Mouse (Mus musculus) G1E (cell line): ENCODE data around the gene Rhbg.

Experiments used
- CTCF ChIP-seq: IDR thresholded peaks from 2 replicates; pipeline ENCODE4 v1.5.1; 2012; ENCODE audit warnings: low read depth, low read length, inconsistent platforms, mixed read lengths
- GATA1 ChIP-seq: IDR thresholded peaks from 2 replicates; pipeline ENCODE4 v1.6.1; 2012; ENCODE audit warnings: borderline replicate concordance, low read length, inconsistent platforms, mixed read lengths
- GATA2 ChIP-seq: IDR thresholded peaks from 2 replicates; pipeline ENCODE4 v1.6.1; 2012; ENCODE audit warnings: low read depth, low read length, inconsistent platforms, borderline replicate concordance
- POLR2AphosphoS5 ChIP-seq: IDR thresholded peaks from 2 replicates; pipeline ENCODE4 v1.6.1; 2012; ENCODE audit warnings: low read depth, low read length, inconsistent platforms; ENCODE audit not compliant: insufficient replicate concordance
- TAL1 ChIP-seq: conservative IDR thresholded peaks from 2 replicates; pipeline ENCODE4 v1.6.1; 2012; ENCODE audit warnings: low read depth, low read length, inconsistent platforms, mixed read lengths

- TF ChIP-seq CTCF (no peak), TAL1 (no peak), GATA1 (no peak), GATA2 (no peak), POLR2AphosphoS5 (no peak)
These were observed 38.4 kb downstream of the Rhbg start for GRCm38 (mm10) chr3:88216116-88216515.
